Mouse (Mus musculus) yolk sac, embryonic 10.5 days (tissue): ENCODE data around the gene Smyd3.

Experiments
- DNase-seq: peaks from one replicate; pipeline ENCODE4 v3.0.0-alpha.2; 2017; ENCODE audit warnings: low spot score

Smyd3 gene

DNA sequence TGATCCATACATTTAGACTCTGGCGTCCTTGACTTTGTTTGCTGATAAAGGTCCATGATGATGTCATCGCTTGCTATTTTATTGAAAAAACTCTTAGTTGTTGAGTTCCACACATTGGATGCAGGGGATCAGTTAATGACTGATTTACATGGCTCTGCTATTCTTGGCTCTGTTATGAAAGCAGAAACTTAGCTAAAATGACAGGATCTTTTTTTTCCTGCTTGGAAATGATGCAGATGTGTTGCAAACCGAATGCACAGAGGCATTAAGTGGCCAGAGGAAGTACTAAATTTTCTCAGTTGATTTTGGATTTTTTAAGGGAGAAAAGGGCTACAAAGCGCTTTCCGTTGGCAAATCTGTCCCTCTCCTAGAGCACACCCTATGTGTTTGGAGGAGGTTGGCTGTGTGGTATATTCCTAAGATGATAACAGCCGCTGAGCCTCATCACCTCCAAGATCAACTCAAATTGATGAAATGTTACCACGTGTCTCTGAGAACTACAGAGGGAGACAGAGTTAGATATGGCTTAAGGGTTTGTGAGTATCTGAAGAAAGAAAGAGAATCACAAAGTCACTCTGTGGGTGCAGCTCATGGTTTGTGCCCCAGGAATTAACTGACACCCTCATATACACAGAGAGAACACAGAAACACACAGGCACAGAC, 402.9 kb downstream of the Smyd3 start:
- no peak for DNase-seq

DNA sequence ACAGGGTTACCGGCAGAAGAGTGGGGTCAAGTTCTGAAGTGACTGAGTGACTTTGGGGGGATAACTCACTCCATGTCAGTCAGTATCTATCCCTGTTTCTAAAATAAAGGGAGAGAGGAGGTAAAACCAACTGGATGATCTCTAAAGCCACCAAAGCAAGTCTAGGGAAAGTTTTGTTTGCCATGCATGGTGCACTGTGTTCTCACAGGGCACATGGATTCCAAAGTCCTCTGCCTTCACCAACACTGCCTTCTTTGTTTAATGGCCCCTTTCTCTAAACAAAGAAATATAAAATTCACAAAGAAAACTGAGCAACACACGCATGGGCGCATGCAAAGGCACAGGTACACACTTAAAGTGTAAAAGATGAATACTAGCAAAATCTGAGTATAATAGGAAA, 403.5 kb downstream of the Smyd3 start:
- DNase-seq, result no peak

- no peak for DNase-seq
Measured at GRCm38 (mm10) chr1:179108759-179109158, 409.1 kb downstream of the Smyd3 start.

DNA sequence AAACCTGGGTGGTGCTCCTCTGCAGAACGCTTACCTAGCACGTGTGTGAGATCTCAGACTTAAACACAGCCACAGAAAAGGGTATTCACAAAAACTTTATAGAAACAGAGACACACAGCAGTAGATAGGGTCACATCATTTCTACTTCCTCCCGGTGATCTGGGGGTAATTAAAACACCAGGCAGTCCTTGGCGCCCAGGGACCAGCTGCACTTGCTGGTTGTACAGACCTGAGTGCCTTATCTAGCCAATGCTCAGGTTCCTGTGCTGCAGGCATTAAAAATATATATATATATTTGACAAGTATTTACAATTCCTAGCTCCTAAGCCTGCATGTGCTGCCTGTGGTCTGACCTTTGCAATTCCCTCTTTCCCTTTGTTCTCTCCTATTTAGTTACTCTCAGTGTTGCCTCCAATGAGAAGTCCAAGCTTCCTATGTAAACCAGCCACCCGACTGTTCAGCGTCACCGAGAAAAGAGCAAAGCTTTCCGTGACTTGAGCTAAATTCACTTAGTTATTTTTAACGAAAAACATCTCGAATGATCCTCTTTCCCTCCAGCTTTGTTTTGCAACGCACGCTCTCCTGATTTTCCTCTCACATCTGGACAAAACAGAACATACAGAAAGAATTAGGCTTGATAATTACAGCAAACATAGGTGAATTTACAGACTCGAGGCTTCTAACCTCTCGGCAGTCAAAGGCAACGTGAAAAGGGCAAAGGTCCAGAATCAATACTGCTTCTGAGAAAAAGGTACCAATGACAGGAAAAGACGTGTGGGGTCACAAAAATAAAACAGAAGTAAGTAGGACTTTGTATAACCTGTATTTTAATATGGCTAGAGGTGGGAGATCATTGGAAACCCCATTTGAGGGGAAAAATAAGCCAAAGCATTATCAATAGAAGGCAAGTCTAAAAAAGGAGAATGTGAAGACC, 409.8 kb downstream of the Smyd3 start:
- no peak for DNase-seq

- DNase-seq, result no peak
Measured at GRCm38 (mm10) chr1:179107211-179107610, 410.6 kb downstream of the Smyd3 start.

GRCm38 (mm10) chr1:179106702-179107145, 411.1 kb downstream of the Smyd3 start:
- no peak for DNase-seq

- no peak for DNase-seq
Measured at GRCm38 (mm10) chr1:179106103-179106701, 411.6 kb downstream of the Smyd3 start.

DNA sequence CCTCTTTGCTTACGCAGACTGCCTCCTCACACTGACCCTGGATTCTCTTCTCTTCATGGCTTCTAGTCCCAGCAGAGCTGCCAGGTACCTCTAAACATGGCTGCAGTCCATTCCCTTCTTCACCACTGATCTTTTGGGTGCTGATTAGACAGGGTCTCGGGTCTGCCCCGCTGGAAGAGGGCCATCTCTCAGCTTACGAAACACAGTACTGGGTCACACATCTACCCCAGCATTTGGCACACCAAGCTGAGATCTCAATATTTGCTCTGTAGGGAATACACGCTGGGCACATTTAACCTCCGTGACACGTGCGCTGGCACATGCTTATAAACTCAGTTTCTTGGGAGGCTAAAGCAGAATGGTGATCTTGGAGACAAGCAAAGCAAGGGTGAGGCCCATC, 413.4 kb downstream of the Smyd3 start:
- no peak for DNase-seq

DNA sequence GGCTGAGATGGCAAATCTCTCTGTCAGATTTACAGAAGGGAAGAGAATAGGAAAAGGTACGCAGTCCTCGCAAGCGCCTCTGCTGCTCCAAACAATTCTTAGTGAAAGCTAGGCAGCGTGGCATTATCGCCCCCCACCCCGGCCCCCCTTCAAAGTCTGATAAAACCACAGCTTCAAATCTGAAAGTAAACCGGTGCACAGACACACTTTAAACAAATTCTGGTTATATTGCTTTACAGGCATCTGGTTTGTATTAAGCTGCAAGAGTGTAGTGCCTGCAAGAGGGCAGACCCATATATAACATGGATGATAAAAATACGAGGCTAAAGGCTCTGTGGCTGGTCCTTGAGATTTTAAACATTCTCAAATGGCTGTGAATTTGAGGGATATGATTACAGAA, 420.8 kb downstream of the Smyd3 start:
- DNase-seq, result peak; percentile 26

DNA sequence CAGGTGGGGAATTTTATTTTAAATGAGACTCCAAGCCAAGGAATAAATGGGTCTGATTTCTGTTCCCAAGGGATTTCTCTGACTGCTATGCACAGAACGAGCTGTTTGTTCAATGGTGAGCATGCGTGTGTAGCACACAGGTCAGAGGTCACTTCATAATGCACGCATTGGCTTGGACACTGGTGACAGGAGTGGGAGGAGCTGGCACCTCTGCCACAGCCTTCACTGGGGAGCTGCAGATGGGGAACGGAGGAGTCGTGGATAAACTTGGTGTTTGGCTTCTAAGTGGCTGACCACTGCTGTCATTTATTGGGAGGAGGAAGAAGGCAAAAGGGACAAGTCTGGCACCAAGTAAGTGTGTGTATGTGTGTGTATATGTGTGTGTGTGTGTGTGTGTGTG, 421.5 kb downstream of the Smyd3 start:
- no peak for DNase-seq

DNA sequence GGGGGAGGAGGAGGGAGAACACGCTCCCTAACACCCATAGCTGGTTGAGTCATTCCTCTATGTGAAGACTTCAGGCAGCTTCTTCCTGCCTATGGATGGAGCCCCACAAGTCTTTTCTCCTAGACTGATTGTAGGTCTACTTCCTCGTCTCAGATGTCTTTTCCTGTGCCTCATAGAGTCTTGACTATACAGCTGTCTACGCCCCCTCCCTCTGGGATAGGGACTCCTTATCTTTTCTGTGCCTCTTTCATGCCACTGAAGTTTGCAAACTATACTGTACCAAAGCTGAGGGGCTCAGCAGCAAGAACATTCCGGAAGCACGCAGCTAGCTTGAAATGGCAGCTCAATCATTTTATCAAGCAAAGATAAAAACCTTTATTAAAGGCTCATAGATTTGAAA, 428.7 kb downstream of the Smyd3 start:
- no peak for DNase-seq

- no peak for DNase-seq
Measured at GRCm38 (mm10) chr1:179087033-179087998, 430.5 kb downstream of the Smyd3 start.

DNA sequence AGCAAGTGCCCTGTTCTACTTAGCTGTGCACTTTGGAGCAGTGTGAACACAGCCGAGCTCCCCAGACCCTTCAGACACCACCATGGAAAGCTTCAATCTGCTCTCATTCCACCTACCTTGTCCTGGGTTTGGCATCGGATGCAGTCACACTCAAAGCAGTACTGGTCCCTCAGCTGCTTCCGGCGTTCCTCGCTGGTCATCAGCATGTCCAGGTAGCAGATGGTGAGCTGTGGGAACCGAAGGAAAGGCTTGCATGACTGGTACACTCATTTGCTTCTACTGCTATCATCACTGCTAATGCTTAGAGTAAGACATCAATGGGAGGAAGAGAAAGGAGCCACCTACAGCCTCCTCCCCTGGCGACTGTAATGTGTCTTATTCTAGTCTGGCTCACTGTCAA, 431.6 kb downstream of the Smyd3 start:
- DNase-seq, result no peak

GRCm38 (mm10) chr1:179083098-179083497, 434.7 kb downstream of the Smyd3 start:
- no peak for DNase-seq

DNA sequence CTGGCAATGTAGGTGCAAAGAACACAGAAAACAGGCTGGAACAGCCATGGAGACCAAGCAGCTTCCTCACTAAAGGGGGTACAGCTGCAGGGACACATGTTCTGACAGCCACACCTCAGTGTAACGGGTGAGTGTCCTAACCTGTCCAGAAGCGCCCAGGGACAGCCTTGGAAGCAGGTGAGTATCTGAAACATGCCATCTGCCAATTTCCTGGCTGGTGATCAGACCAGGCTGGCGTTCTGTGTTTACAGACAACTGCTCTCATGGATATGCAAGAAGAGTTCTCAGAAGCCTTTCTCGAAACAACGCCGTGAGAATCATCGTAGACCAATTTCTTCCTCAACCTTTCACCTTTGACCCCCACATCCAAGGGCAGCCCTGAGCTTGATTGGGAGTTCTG, 444.0 kb downstream of the Smyd3 start:
- DNase-seq, result no peak

DNA sequence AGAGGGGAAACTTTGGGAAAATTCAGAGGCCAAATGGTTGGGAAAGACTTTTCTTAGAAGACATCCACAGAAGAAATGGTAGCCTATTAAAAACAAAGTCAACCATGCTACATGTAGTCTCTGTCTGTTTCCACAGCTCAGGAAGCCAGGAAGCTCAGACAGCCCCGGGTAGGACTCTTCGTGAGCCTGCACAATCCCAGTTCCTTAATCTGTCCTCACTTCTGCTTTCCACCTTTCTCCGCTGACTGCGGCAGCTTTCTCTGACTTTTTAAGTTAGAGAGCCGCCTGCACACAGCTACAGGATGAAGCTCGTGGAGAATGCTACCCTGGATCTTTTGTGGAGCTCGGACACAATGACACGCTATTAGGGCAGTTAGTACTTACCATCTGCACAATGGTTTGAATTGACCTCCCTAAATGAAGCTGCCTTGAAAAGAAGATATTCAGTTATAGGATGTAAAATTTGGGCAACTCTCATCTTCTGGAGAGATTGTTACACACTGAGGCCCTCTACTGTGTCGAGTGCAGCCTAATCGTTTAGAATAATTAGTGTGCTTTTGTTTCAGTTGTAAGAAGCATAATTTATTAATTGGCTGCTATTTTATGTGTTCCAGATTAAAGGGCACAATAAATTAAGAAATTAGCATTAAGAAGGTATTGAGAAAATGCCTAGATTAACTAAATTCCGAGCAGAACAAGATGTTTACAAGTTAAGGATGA, 444.7 kb downstream of the Smyd3 start:
- DNase-seq, result no peak

GRCm38 (mm10) chr1:179072406-179072805, 445.4 kb downstream of the Smyd3 start:
- no peak for DNase-seq

GRCm38 (mm10) chr1:179068990-179069389, 448.9 kb downstream of the Smyd3 start:
- no peak for DNase-seq

DNA sequence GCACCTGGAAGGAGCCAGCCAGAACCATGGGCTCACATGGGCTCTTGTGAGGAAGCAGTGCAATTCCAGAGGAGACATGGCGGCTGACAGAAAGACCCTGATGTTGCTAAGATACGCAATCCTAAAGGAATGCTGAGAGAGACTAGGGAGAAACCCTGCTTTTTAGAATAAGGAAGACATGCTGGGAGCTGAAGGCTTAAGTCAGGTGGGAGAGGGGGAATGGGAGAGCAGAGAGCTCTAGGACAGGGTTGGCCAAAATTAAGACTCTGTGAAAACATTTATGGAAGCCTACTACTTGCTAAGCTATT, 452.6 kb downstream of the Smyd3 start:
- DNase-seq, result no peak

GRCm38 (mm10) chr1:179064601-179065293, 453.1 kb downstream of the Smyd3 start:
- no peak for DNase-seq

GRCm38 (mm10) chr1:179061759-179062168, 456.1 kb downstream of the Smyd3 start:
- peak; percentile 59 for DNase-seq
